Mouse (Mus musculus) spleen, adult 2 months (tissue): Measurements from ENCODE around the gene Fos. TPM values are rescaled to one million over a fixed set of nuclear protein-coding genes. Genes with fewer than 3 reads are reported as not detected.

Source experiments
- DNase-seq, 2 experiments: peaks; one replicate each; pipeline versions ENCODE4 v3.0.0 to v3.0.0-alpha.2; 2012 to 2021; ENCODE audit warnings: low spot score in 2 of 2, low read depth in 1 of 2
- H3K27ac ChIP-seq: fragments of 200-500 bp; 2 replicates; pipeline ENCODE4 v1.5.1; 2012; ENCODE audit warnings: low read length, inconsistent platforms; ENCODE audit not compliant: insufficient read depth
- H3K27me3 ChIP-seq: fragments of 200-500 bp; 2 replicates; pipeline ENCODE4 v1.6.1; 2012; ENCODE audit warnings: mild to moderate bottlenecking, moderate library complexity, low read length, inconsistent platforms; ENCODE audit not compliant: control insufficient read depth, insufficient read depth
- H3K36me3 ChIP-seq: fragments of 200-500 bp; 2 replicates; pipeline ENCODE4 v1.6.1; 2012; ENCODE audit warnings: mild to moderate bottlenecking, low read length, inconsistent platforms; ENCODE audit not compliant: control insufficient read depth, insufficient read depth
- H3K4me1 ChIP-seq: fragments of 200-500 bp; 2 replicates; pipeline ENCODE4 v1.6.1; 2011; ENCODE audit warnings: inconsistent platforms; ENCODE audit not compliant: control insufficient read depth, insufficient read depth, insufficient read length
- H3K4me3 ChIP-seq: fragments of 200-500 bp; 2 replicates; pipeline ENCODE4 v1.5.1; 2011; ENCODE audit warnings: mild to moderate bottlenecking, inconsistent platforms; ENCODE audit not compliant: insufficient read depth, insufficient read length; ENCODE audit errors: extremely low read depth
- CTCF ChIP-seq: fragments of 200-500 bp; IDR thresholded peaks from 2 replicates; pipeline ENCODE4 v1.5.1; 2011; ENCODE audit warnings: mild to moderate bottlenecking, inconsistent platforms; ENCODE audit not compliant: insufficient read depth, insufficient read length, insufficient replicate concordance; ENCODE audit errors: extremely low read depth
- POLR2A ChIP-seq: fragments of 200-500 bp; IDR thresholded peaks from 2 replicates; pipeline ENCODE4 v1.6.1; 2011; ENCODE audit warnings: low read depth, low read length, inconsistent platforms
- WGBS: fragments of 180-500 bp; shearing (Covaris S2); methylation state at CpG from one replicate; pipeline ENCODE4 v1.1.7; 2018; 5-methylcytosine and 5-hydroxymethylcytosine counted together
- polyA plus RNA-seq: library from polyadenylated mRNA; depleted of rRNA; stranded (reverse); fragments of >200 nt; gene quantifications from 2 replicates; pipeline ENCODE4 v1.2.3, GENCODE M21; 2012

Fos gene
- polyA plus RNA-seq, 1 experiment, result 9.4 TPM

DNA sequence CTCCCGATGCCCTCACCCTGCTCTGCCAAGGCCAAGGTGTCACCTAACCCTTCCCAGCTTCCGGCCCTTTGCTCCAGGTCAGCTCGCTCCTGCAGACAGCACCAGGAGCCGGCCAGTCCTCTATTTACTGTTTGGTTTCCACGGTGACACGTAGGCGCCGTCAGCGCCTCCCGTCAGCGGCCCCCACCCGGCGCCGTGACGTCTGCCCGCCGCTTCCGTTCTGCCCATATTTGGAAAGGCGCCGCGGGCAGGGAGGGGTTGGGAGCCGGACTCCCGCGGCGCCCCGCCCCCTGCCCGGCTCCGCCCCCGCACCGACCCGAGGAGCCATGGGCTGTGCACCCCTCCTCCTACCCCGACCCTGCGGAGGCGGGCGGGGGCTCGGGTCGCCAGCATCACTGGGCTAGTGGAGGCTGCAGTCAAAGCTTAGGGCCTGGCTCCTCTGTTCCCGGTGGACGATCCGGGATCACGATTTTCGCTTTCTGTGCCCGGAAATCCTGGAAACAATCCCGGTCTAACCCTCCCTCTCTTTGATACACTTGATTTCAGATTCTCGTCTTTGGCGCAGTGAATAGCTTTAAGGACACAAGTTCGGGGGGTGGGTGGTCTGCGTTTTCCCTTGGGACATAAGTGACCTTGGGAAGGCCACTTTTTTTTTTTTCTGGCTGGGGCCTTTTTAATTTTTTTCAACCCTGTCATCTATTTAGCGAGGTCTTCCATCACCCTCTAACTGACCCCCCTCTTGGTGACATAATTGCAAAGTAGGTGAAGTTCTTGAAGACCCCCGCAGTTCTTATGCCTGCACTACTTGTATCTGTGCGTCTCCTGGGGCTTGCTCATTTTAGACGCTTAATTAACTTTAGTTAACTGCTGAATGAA is 12.4 kb downstream of the Fos start:
- TF ChIP-seq POLR2A (no peak), CTCF (no peak)
- Histone ChIP-seq H3K27ac (peak overlapping the region; percentile 33), H3K27me3 (no peaks in the 10 kb centered on the region)

DNA sequence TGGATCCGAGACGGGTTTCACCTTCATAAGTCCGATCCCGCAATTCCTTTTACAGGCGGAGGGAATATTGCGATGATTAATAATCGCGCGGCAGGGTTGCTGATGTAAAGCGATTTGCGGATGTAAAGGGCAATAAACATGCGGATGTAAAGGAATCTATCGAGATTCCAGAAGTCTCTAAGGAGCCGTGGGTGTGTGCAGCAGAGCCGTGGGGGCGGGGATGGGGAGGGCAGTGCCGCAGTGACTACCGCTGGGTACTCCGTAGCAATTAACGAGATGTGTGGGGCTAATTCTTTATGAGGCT is 13.0 kb downstream of the Fos start:
- WGBS, result under 1% methylated on average over 20 of the region's 20 CpGs
- H3K27ac ChIP-seq, result no peak overlapping the region
- no peaks in the 10 kb centered on the region for H3K36me3 ChIP-seq
- TF ChIP-seq POLR2A, result no peak
- no peak for TF ChIP-seq CTCF
- no peak for DNase-seq
- peaks cover 6% of the 10 kb centered on the region; the same call in 1 of the 2 replicates for H3K4me1 ChIP-seq
- peak overlapping the region; percentile 73 for H3K4me3 ChIP-seq
- no peaks in the 10 kb centered on the region for H3K27me3 ChIP-seq

More for the DNA sequence above, 12.4 kb downstream of the Fos start:
- H3K36me3 ChIP-seq, result no peaks in the 10 kb centered on the region
- H3K4me3 ChIP-seq, result peak overlapping the region; percentile 75
- under 1% methylated on average over 52 of the region's 52 CpGs for WGBS
- H3K4me1 ChIP-seq, result peaks cover 6% of the 10 kb centered on the region; the same call in 1 of the 2 replicates
- DNase-seq, result peak; percentile 89 to 93

DNA sequence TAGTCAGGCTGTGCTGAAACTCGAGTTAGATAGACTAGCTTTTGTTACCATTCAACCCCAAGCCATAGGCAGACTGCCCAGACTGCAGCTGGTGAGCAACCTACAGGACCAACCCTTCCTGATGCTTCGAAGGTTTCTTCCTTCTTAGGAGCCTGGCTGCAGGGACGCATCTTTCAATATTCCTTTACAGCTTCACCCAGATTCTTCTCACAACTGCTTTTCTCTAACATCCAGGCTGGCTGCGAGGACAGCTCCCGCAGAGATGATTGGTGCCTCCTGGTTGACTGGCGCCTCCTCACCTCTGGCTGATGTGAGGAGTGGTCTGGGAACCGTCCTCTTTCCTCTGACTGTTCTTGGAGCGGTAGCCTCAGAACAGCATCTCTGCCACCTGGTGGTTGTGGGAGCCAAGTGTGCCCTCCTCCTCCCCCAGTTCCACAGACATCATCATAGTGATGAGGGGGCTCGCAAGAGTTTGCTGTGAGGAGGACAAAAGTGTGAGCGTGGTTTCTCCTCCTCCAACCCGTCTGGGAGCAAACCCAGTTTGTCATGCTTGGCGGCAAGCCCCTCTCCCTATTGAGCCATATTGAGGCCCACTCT is 14.0 kb downstream of the Fos start:
- H3K27me3 ChIP-seq, result no peaks in the 10 kb centered on the region
- peak overlapping the region; percentile 37; the same call in 1 of the 2 replicates for H3K4me3 ChIP-seq
- H3K36me3 ChIP-seq, result no peaks in the 10 kb centered on the region
- H3K27ac ChIP-seq, result no peak overlapping the region
- H3K4me1 ChIP-seq, result peaks cover 6% of the 10 kb centered on the region; the same call in 1 of the 2 replicates
- TF ChIP-seq CTCF, result peak; percentile 81; the same call in 1 of the 2 replicates
- no peak for TF ChIP-seq POLR2A
- peak in 1 of 2 experiments; percentile 67 for DNase-seq
- 4% methylated on average over 12 of the region's 12 CpGs for WGBS

DNA sequence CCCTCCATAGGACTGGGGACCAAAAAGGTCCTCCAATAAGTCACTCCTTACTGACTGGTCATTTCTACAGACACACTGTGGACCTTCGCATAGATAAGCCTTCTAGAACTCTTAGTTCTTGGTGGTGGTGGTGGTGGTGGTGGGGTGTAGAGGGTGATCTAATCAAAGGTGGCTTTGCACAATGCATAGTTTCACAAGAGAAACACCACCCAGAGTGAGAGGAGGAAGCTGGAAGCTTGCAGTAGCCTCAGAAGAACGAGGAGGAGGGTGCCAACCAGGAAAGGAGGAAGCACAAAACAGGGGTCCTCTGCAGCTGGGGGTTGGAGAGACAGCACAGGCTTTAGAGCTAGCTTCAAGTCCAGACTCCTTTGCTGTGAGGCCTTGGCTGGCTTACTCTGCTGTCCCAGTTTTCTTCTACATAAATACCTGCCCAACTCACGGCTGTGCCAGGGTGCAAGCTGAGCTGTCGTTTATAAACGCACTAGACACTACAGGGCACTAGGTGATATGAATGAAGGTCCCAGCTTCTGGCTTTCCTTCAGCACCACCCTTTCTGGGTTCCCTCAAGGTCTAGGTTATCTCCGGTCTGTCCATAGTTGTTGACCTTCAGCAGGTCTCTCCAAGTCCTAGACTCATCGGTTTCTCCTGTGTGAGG is 15.7 kb downstream of the Fos start:
- 74% methylated on average over 7 of the region's 7 CpGs for WGBS
- no peak for TF ChIP-seq POLR2A
- TF ChIP-seq CTCF, result no peak
- DNase-seq, result no peak
- Histone ChIP-seq H3K4me1 (peaks cover 6% of the 10 kb centered on the region; the same call in 1 of the 2 replicates), H3K4me3 (no peak overlapping the region), H3K27ac (no peak overlapping the region), H3K27me3 (no peaks in the 10 kb centered on the region), H3K36me3 (no peaks in the 10 kb centered on the region)

DNA sequence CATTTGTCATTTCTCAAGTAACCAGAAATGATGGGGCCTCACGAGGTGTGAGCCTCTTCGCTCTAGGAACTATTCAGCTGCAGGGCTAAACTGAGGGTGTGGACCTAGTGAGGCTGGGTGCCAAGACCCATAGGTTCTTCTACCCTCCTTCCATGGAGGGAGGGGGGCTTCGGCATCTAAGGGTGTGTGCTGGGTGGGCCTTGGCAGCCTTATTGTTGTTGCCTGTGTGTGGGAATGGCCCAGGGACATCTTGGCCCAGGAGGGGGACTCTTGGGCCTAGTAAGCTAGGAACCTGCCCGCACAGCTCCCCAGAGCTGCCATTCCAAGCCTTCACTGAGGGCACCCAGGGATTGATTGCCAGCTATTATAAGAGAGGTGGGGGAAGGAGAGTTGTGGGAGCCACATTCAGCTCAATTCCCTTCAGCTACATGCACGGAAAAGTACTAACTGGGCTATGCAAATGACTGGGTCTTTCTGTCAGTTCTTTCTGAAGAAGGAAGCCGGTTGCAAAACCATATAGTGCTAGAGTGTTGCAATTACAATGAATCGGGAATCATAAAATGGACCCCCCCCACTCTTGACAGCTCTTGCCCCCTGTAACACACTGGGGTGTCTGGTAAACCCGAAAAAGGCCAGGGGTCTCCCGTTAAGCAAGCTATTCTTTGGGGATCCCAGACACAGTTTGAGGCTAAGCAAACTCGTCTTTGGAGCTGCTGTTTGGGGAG is 16.6 kb downstream of the Fos start:
- DNase-seq, result no peak
- H3K4me1 ChIP-seq, result peaks cover 6% of the 10 kb centered on the region; the same call in 1 of the 2 replicates
- no peaks in the 10 kb centered on the region for H3K27me3 ChIP-seq
- no peak for TF ChIP-seq POLR2A
- no peak for TF ChIP-seq CTCF
- no peaks in the 10 kb centered on the region for H3K36me3 ChIP-seq
- no peak overlapping the region for H3K4me3 ChIP-seq
- 80% methylated on average over 10 of the region's 10 CpGs for WGBS
- H3K27ac ChIP-seq, result no peak overlapping the region

DNA sequence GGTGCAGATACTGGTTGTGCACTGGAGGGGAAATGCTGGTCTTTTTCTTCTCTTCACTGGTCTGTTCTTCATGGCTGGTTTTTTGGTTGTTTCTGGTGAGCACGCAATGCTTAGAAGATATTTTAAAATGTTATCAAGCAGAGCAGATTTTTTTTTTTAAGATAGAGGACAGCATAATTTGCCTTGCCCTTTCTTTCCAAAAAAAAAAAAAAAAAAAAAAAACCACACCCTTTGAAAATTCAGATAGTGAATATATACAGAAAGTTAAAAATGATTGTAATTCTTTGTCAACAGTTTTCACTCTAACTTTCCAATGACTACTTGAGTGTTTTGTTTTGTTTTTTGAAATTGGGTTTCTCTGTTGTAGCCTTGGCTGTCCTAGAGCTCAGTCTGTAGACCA is 17.3 kb downstream of the Fos start:
- peaks cover 6% of the 10 kb centered on the region; the same call in 1 of the 2 replicates for H3K4me1 ChIP-seq

More for the DNA sequence above, 17.3 kb downstream of the Fos start:
- Histone ChIP-seq H3K27me3 (no peaks in the 10 kb centered on the region), H3K27ac (no peak overlapping the region), H3K36me3 (no peaks in the 10 kb centered on the region), H3K4me3 (no peak overlapping the region)
- TF ChIP-seq CTCF (no peak), POLR2A (no peak)
- WGBS, result 61% methylated on average over 1 of the region's 1 CpGs
- no peak for DNase-seq
